Mouse (Mus musculus) myocyte (in vitro differentiated cells): ENCODE data around the gene Pou3f1. TPM values are rescaled to one million over a fixed set of nuclear protein-coding genes. Genes with fewer than 3 reads are reported as not detected.

Source experiments
- H3K27me3 ChIP-seq: one replicate; pipeline ENCODE4 v1.6.1; 2011; ENCODE audit not compliant: control insufficient read depth, insufficient read depth, insufficient read length
- H3K36me3 ChIP-seq: one replicate; pipeline ENCODE4 v1.6.1; 2011; ENCODE audit not compliant: control insufficient read depth, insufficient read depth
- H3K4me2 ChIP-seq: one replicate; pipeline ENCODE4 v1.6.1; 2011; ENCODE audit warnings: low read depth, control low read depth
- H3K4me3 ChIP-seq: one replicate; pipeline ENCODE4 v1.5.1; 2011; ENCODE audit warnings: mild to moderate bottlenecking, control low read depth, moderate library complexity
- H3K79me2 ChIP-seq: one replicate; pipeline ENCODE4 v1.6.1; 2011; ENCODE audit not compliant: control insufficient read depth, insufficient read depth
- H3ac ChIP-seq: one replicate; pipeline ENCODE4 v1.6.1; 2011; ENCODE audit not compliant: control insufficient read depth, insufficient read length
- CEBPB ChIP-seq: IDR thresholded peaks from 2 replicates; pipeline ENCODE4 v1.6.1; 2011; ENCODE audit warnings: mild to moderate bottlenecking, moderate library complexity; ENCODE audit not compliant: poor library complexity, insufficient read depth, severe bottlenecking
- E2F4 ChIP-seq: IDR thresholded peaks from one replicate; pipeline ENCODE4 v1.6.1; 2011; ENCODE audit warnings: mild to moderate bottlenecking, control low read depth, moderate library complexity; ENCODE audit not compliant: insufficient read depth
- MAX ChIP-seq: IDR thresholded peaks from one replicate; pipeline ENCODE4 v1.6.1; 2011; ENCODE audit warnings: low read depth, mild to moderate bottlenecking, control low read depth
- MYOD1 ChIP-seq, 3 experiments: IDR thresholded peaks; one replicate each; pipeline ENCODE4 v1.6.1; 2011; ENCODE audit warnings: control low read depth in 2 of 3, low read depth in 2 of 3, mild to moderate bottlenecking in 2 of 3, moderate library complexity in 1 of 3; ENCODE audit not compliant: insufficient read length in 2 of 3, control insufficient read depth in 1 of 3
- MYOG ChIP-seq, 3 experiments: IDR thresholded peaks; one replicate each; pipeline ENCODE4 v1.6.1; 2011; ENCODE audit warnings: control low read depth in 2 of 3, low read depth in 2 of 3, mild to moderate bottlenecking in 2 of 3; ENCODE audit not compliant: insufficient read length in 2 of 3, control insufficient read depth in 1 of 3, insufficient read depth in 1 of 3
- POLR2A ChIP-seq: IDR thresholded peaks from one replicate; pipeline ENCODE4 v1.6.1; 2011; ENCODE audit warnings: low read depth, mild to moderate bottlenecking, control low read depth, moderate library complexity; ENCODE audit not compliant: insufficient read length
- POLR2AphosphoS2 ChIP-seq: IDR thresholded peaks from one replicate; pipeline ENCODE4 v1.6.1; 2011; ENCODE audit warnings: low read depth, control low read depth; ENCODE audit not compliant: insufficient read length
- REST ChIP-seq: IDR thresholded peaks from one replicate; pipeline ENCODE4 v1.6.1; 2011; ENCODE audit warnings: mild to moderate bottlenecking, control low read depth, moderate library complexity; ENCODE audit not compliant: insufficient read depth, insufficient read length
- SRF ChIP-seq: IDR thresholded peaks from one replicate; pipeline ENCODE4 v1.6.1; 2011; ENCODE audit warnings: low read depth; ENCODE audit not compliant: control insufficient read depth, insufficient read length
- TCF12 ChIP-seq: IDR thresholded peaks from one replicate; pipeline ENCODE4 v1.6.1; 2011; ENCODE audit warnings: mild to moderate bottlenecking, control low read depth; ENCODE audit not compliant: poor library complexity, insufficient read depth, severe bottlenecking
- TCF3 ChIP-seq: IDR thresholded peaks from one replicate; pipeline ENCODE4 v1.6.1; 2011; ENCODE audit warnings: low read depth, control low read depth; ENCODE audit not compliant: insufficient read length
- USF1 ChIP-seq: IDR thresholded peaks from one replicate; pipeline ENCODE4 v1.6.1; 2011; ENCODE audit warnings: low read depth, mild to moderate bottlenecking, control low read depth, moderate library complexity
- polyA plus RNA-seq: library from polyadenylated mRNA; unstranded; fragments of >200 nt; fragmentation: generic; extraction: Trizol; gene quantifications from one replicate; pipeline ENCODE4 v1.2.1, GENCODE M21; 2012; ENCODE audit warnings: missing spikeins

Gene Pou3f1
- polyA plus RNA-seq, 1 experiment, result 0.01 TPM

- peak overlapping the region; percentile 28 for H3ac ChIP-seq
- H3K27me3 ChIP-seq, result no peaks in the 10 kb centered on the region
- H3K4me3 ChIP-seq, result peak overlapping the region; percentile 97
- H3K36me3 ChIP-seq, result peaks cover 8% of the 10 kb centered on the region
- peak overlapping the region; percentile 82 for H3K4me2 ChIP-seq
- TF ChIP-seq REST, result no peak
- peak in 1 of 3 experiments; percentile 47 for TF ChIP-seq MYOD1 (IDR thresholded peaks at IDR 0.05; ENCODE audit: control insufficient read depth in 1 of 3, insufficient read length in 2 of 3, low read depth in 2 of 3)
- no peak for TF ChIP-seq TCF3
- TF ChIP-seq MYOG (IDR thresholded peaks at IDR 0.05; ENCODE audit: control insufficient read depth in 1 of 3, insufficient read depth in 1 of 3, insufficient read length in 2 of 3, low read depth in 2 of 3), result peak in 1 of 3 experiments; percentile 62
- TF ChIP-seq E2F4, result no peak
- peak; percentile 22 for TF ChIP-seq POLR2AphosphoS2
- TF ChIP-seq SRF, result no peak
- peak; percentile 40 for TF ChIP-seq POLR2A
- TF ChIP-seq MAX, result no peak
- peaks cover 55% of the 10 kb centered on the region for H3K79me2 ChIP-seq
These were observed 44.6 kb downstream of the Pou3f1 start for GRCm38 (mm10) chr4:124701052-124701845.

- no peak for TF ChIP-seq MYOG (IDR thresholded peaks at IDR 0.05; ENCODE audit: control insufficient read depth in 1 of 3, insufficient read depth in 1 of 3, insufficient read length in 2 of 3, low read depth in 2 of 3)
- TF ChIP-seq REST, result no peak
- no peak for TF ChIP-seq USF1
- TF ChIP-seq TCF3, result no peak
- no peak for TF ChIP-seq SRF
- TF ChIP-seq E2F4, result no peak
- no peak for TF ChIP-seq POLR2AphosphoS2
- TF ChIP-seq MAX, result no peak
- no peak for TF ChIP-seq MYOD1 (IDR thresholded peaks at IDR 0.05; ENCODE audit: control insufficient read depth in 1 of 3, insufficient read length in 2 of 3, low read depth in 2 of 3)
- TF ChIP-seq CEBPB, result no peak
- TF ChIP-seq POLR2A, result no peak
- TF ChIP-seq TCF12, result no peak
- peaks cover 11% of the 10 kb centered on the region for H3K36me3 ChIP-seq
- peak overlapping the region; percentile 97 for H3K4me3 ChIP-seq
- H3ac ChIP-seq, result peak overlapping the region; percentile 28
- peak overlapping the region; percentile 82 for H3K4me2 ChIP-seq
- H3K79me2 ChIP-seq, result peaks cover 62% of the 10 kb centered on the region
- no peaks in the 10 kb centered on the region for H3K27me3 ChIP-seq
These were observed 45.3 kb downstream of the Pou3f1 start for GRCm38 (mm10) chr4:124701916-124702315.

- peaks cover 67% of the 10 kb centered on the region for H3K79me2 ChIP-seq
- no peaks in the 10 kb centered on the region for H3K27me3 ChIP-seq
- no peak overlapping the region for H3ac ChIP-seq
- peak overlapping the region; percentile 82 for H3K4me2 ChIP-seq
- peak overlapping the region; percentile 97 for H3K4me3 ChIP-seq
- peaks cover 11% of the 10 kb centered on the region for H3K36me3 ChIP-seq
- TF ChIP-seq MYOD1 (IDR thresholded peaks at IDR 0.05; ENCODE audit: control insufficient read depth in 1 of 3, insufficient read length in 2 of 3, low read depth in 2 of 3), result peak in 2 of 3 experiments; percentile 13 to 84
- peak; percentile 76 for TF ChIP-seq POLR2AphosphoS2
- TF ChIP-seq SRF, result peak; percentile 91
- peak; percentile 36 for TF ChIP-seq MAX
- peak; percentile 73 for TF ChIP-seq POLR2A
- TF ChIP-seq MYOG (IDR thresholded peaks at IDR 0.05; ENCODE audit: control insufficient read depth in 1 of 3, insufficient read depth in 1 of 3, insufficient read length in 2 of 3, low read depth in 2 of 3), result peak; percentile 7 to 83 (median 15)
- TF ChIP-seq E2F4, result no peak
- TF ChIP-seq CEBPB, result no peak
These were observed 46.8 kb downstream of the Pou3f1 start for GRCm38 (mm10) chr4:124703406-124703805.

GRCm38 (mm10) chr4:124703881-124704796 is 47.5 kb downstream of the Pou3f1 start:
- peak overlapping the region; percentile 82 for H3K4me2 ChIP-seq
- no peak overlapping the region for H3ac ChIP-seq
- H3K79me2 ChIP-seq, result peaks cover 67% of the 10 kb centered on the region
- H3K4me3 ChIP-seq, result peak overlapping the region; percentile 97
- no peak for TF ChIP-seq CEBPB
- no peak for TF ChIP-seq TCF12
- TF ChIP-seq MYOG (IDR thresholded peaks at IDR 0.05; ENCODE audit: control insufficient read depth in 1 of 3, insufficient read depth in 1 of 3, insufficient read length in 2 of 3, low read depth in 2 of 3), result no peak
- TF ChIP-seq TCF3, result no peak
- no peak for TF ChIP-seq MYOD1 (IDR thresholded peaks at IDR 0.05; ENCODE audit: control insufficient read depth in 1 of 3, insufficient read length in 2 of 3, low read depth in 2 of 3)
- TF ChIP-seq POLR2A, result no peak
- TF ChIP-seq USF1, result no peak
- no peak for TF ChIP-seq REST
- no peak for TF ChIP-seq E2F4
- TF ChIP-seq MAX, result no peak
- no peak for TF ChIP-seq SRF
- TF ChIP-seq POLR2AphosphoS2, result no peak
- no peaks in the 10 kb centered on the region for H3K27me3 ChIP-seq
- H3K36me3 ChIP-seq, result peaks cover 11% of the 10 kb centered on the region
